Mouse (Mus musculus) right cerebral cortex, postnatal 36 days (tissue): ENCODE results near the gene Mif.
A peak's percentile ranks its signal among the peaks of the same experiment; 100 is the strongest.
"Not testable (repeated sequence)": the region's sequence is repeated elsewhere in the genome, so short reads cannot be mapped to it uniquely, and the experiment has no call there.

Experiments
- DNase-seq, 2 experiments: peaks; one replicate each; pipeline ENCODE4 v3.0.0; 2022; ENCODE audit warnings: low spot score in 2 of 2, mixed read lengths in 1 of 2

Mif gene

DNA sequence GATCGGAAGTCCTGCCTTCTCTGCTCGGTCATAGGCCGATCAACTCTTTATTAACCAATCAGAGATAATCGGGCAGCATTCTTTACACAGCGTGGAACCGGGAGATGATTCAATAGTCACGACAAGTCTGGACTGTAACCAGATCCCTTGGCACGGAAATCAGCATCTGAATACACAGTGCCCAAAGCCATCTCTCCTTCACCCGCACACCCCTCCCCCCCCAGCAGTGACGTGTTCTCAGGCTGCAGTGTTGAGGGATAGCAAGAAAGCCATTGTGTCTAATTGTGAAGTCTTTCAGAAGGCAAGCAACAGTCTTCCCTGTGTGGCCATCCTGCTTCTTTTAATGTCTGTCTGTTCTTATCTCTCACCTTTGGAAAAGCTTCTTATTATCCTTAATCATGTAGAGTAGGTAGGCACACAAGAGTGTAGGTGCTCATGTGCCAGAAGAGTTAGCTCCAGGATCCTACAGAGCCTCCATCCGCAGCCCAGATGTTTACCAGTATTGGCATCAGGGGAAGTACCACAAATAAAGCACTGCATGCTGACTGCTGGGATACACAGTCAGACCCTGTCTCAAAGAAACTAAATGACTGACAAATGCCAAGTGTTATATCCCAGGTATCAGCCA, 13.0 kb upstream of the Mif start:
- peak; percentile 63 to 70 for DNase-seq

DNA sequence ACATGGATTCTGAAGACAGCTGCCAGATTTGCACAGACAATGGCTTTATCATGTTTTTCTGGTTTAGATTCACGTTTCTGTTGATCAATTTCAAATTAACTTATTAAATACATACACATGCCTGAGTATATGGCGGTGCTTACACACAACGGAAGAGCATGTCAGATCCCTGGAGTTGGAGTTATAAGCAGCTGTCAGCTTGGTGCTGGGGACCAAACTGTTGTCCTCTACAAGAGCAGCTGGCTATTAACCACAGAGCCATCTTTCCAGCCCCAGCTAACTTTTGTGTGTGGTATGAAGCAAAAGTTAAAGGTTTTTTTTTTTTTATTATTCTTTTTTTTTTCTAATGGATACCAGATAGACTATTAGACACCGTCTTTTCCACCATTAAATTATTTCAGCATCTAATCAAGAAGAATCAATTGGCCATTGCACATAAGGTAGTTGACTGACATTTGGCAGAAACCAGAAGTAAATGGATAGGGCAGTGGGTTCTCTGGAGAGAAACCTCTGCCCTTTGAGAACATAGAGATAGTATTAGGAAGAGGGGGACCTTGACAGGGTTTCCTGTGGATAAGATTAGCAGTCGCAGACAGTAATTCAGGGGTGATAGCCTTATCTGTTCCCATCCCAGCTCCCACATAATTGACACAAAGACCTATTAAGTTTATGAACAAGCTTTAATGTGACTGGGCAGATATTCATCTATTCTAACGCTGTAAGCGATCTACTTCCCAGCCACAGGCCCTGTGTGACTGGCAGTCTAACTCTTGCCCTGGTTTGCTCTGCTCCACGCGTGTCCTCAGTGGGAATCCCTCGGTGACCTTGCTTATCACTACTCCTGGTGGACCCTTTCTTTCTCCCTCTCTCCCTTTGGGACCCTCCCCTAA, 12.2 kb upstream of the Mif start:
- no peak for DNase-seq

DNA sequence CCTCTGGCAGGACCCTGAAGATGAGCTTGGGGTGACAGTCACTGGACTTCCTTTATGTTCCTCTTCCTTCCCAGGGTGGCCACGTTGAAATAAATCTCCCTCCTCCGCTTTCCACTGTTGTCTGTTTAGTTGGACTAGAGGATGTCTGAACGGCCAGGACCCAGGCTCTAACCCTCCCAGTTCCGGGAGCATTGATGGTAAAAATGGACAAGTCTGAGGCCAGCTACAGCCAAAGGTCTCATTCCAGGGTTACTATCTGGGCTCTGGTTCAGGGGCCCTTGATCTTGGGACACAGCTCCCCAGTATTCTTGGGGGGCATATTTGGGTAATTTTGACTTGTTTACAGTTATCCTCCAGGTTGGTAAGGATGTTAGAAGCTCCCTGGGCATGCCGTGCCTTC, 1.5 kb upstream of the Mif start:
- DNase-seq: no peak

DNA sequence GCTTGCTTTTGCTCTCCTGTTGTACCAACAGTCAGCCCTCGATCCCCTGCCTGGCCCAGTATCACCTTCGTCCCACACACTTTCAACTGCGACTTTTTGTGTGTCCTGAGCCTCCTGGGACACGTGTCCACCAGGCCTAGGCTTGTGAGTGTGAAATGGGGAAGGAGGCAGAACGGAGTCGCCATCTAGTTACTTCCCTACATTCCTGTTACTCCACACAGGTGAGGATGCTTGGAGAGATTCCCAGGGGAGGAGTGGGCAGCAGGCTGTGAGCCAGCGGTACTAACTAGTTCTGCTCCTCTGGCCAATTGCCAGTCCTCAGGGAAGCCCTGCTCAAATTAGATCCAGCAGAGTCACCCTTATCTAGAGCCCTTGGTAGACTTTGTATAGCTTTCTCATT, 706 bp upstream of the Mif start:
- DNase-seq: no peak

DNA sequence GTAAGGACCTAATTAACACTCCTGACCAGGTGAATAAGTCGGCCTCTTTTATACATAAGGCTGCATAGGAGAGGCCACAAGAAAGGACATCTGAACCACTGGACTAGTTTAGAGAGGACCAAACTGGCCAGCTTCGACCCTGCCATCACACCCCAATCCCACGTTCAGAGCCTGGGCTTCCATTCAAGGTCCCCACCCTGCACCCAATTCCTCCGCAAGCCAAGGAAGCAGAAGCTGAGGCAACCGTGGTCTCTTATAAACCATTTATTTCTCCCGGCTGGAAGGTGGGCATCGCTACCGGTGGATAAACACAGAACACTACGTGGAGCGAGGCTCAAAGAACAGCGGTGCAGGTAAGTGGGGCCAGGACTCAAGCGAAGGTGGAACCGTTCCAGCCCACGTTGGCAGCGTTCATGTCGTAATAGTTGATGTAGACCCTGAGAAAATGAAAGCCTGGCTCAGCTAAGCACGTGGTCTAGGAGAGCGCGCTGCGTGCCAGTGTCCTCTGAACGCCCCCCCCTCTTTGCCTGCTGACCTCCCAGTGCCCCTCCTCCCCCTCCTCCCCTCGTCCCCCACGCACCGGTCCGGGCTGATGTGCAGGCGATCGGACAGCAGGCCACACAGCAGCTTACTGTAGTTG, 813 bp downstream of the Mif start:
- DNase-seq: peak in 1 of 2 experiments; percentile 41

DNA sequence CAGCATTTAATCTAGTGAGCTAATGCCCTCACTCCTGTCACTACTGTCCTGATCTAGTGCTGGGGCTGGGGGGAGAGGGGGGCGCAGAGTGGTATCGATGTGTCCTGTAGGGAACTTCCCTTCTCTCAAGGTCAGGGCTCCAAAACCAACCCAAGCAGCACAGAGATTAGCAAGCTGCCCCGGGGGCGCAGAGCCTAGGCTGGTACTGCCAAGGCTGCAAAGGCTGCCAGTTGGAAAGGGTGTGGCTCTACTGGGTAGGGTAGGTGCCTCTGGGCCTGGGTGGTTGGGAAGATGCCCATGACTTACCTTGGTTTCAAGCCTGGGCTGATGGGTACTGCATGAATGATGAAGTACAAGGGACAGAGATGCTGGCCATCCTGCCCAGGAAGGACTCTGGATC, 2.4 kb downstream of the Mif start:
- no peak for DNase-seq

DNA sequence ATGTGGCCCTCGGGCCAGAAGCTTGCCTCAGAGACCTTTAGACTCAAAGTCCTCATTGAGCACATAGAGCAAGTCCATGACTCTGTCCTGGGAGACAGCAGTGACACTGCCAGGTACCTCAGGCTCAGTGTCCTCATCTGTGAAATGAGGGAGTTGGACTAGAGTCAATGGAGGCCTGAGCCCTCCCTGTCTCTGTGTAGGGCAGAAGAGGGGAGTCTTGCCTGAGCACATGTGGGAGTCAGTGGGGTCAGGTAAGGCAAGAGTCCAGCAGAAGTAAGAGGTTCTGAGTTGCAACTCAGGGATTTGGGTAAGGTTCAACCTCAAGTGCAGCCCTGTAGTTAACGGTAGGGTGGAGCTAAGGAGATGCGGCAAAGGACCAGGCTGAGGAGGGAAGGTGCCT, 3.1 kb downstream of the Mif start:
- DNase-seq: no peak

DNA sequence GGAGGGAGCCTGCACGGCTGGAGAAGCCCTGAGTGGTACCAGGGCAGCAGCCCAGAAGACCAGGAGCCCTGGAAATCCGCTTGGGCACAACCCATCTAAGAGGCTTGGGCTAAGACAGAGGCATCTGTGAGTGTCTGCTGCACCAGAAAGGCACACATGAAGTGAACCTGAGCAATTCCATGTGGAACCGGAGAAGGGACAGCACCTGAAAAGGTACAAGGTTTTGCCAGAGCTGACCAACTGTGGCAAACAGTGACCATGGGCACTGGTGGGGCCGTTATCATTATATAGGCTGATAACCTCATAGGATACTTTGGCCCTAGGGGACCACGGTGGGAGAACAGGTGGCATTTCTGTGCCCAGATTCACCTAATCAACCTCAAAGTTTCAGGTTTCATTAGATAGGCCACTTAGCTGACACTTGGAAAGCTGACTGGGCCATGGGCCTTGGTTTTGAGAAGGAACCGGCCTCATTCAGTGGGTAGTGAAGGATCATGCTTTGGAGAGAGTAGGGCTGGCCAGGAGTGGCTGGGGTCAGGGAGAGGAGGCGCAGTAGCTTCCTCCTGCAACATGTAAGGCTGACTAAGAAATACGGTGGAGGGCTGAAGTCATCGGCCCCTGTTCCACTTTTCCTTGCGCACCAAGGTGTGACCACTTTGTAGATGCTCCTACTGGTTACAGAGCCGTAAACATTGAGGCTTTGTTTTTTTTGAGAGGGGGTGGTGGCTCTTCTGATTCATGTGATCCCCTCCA, 3.7 kb downstream of the Mif start:
- no peak for DNase-seq

DNA sequence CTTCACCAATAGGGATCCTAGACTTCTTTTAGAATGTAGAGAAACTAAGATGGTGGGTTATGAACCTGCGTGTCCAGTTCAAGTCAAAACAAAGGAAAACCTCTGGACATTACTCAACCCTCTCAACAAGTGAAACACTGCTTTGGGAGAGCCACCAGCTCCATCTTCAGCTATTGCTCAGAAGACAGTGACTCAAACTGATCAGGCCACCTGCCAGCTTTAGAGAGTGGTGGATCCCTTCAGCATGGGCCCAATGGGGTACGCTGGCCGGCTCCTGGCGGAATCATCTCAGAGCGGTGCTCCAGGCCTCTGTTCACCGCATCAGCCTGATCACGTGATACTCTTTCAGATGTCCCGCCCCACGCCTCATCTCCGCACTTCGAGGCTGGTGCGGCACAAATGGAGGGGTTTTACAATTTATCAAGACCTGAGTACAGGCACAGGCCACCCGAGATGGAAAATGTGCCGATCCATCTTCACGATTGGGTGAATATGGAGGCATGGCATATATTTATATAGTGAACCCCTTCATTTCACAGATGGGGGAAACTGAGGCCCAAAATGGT, 4.5 kb downstream of the Mif start:
- DNase-seq: no peak

DNA sequence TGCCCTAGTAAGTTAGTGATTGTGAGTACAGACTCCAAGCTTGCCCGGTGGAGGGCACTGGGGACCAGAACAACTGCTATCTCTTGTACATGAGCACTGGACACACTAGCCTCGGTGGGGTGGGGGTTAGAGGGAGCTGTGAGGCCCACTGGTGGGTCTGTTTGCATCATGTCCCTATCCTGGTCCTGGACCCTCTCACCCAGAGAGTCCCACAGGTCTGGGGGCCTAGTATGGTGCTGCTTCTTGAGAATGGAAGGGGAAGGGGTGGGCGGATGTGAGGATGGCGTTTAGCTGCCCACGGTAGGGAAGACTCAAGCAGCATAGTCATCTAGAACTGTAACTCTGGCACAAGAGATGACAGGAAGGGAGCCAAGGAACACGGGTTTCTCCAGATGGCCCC, 5.2 kb downstream of the Mif start:
- no peak for DNase-seq

DNA sequence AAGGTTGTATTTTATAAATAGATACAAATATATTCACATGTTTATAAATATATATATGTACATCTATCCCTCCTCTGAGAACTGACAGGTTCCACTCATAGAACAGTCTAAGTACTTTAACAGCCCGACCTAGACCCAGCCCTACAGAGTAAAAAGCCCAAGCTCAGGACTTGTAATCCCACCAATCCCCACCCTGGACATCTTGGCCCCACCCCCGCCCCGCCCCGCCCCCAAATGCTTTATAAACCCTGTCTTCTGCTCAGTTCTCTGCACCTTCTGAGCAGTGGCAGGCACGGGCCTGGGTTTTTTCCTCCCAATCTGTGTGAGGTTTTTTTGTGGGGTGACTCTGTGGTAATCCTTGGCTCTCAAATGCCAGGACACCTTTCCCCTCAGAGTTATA, 5.9 kb downstream of the Mif start:
- no peak for DNase-seq

DNA sequence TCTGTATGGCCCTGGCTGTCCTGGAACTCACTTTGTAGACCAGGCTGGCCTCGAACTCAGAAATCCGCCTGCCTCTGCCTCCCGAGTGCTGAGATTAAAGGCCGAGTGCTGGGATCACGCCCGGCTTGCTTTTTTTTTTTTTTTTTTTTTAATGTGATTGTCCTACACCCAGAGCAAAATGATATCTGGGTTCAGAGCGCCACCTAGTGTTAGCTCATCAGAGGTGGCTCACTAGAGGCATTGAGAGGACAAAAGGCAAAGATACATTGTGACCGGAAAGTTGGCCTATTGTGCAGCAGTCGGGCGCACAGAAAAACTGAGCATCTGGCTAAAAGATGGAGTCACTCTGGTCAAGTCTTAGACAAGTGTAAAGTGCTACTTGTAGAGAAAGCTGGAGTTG, 6.6 kb downstream of the Mif start:
- DNase-seq: peak; percentile 67 to 72

DNA sequence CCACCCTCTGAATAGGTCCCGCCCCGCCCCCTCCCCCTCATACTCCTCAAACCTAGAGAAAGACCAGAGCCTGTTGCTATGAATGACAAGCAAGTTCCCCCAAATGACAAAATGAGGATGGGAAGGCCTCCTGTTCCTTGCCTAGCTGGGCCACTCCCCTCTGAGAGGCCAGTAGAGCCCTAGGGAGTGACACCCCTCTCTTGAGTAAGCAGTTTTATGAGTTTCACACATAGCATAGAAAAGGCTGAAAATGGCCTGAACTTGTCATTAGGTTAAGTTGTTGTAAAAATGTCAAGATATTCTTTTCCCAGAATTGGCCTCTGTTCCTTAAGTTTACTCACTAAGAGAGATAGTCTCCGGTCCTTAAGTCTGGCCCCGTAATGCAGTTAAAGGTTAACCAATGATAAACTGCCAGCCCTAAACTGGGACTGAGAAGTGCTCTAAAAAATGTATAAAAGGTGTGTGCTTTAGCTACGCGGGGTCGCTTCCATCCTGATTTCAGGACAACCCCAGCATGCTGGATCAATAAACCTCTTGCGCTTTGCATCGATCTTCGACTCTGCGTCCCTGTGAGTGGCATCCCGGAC, 7.4 kb downstream of the Mif start:
- no peak for DNase-seq

DNA sequence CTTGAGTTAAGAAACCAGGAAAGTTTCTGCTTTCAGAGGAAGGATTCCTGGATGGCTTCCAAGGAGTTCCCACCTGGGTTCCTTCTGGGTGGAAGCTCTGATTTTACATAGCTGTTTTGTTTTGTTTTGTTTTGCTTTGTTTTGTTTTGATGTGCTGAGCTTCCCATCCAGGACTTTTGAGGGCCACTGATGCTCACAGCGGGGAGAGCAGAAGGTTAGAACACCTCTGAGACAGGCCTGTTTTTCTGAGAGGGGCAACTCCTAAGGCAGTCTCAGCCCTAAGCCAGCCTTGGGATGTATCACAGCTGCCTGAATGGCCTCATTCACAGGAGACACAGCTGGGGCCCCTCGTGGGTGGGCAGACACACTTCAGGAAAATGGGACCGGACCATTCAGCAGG, 8.4 kb downstream of the Mif start:
- no peak for DNase-seq

DNA sequence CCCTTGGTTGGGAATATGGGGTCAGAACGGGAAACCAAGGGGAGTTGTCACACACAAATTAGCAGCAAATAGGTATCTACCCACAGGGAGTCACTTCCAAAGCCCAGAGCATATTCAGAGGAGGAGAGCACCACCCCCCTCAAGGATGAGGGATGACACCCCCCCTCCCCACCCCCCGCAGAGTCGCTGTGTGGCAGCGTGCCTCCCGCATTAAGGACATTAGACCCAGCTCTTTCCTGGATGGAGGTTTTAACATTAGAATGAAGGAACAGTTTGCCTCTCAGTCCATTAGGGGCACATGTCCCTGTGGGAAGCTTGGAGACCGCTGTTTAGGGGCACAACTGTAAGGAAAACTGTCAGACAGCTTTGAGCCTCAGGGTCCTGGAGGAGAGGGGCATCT, 9.0 kb downstream of the Mif start:
- no peak for DNase-seq

DNA sequence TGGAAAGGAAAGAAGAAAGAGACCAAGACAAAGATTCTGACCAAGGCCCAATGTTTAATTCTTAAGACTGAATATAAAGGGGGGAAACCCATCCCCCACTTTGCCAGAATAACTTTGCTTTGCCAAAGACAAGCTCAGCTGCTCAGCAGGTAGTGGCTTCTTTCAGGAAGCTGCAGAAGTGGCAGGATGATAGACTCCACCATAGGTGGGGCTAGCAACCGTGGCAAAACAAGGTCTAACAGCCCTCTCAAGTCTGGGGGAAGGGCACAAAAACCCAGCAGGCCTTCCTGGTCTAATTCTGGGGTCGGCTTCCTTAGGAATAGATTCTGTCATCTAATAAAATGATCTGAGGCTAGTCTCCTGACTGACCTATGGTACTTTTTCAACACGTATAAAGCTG, 11.7 kb downstream of the Mif start:
- DNase-seq: no peak

DNA sequence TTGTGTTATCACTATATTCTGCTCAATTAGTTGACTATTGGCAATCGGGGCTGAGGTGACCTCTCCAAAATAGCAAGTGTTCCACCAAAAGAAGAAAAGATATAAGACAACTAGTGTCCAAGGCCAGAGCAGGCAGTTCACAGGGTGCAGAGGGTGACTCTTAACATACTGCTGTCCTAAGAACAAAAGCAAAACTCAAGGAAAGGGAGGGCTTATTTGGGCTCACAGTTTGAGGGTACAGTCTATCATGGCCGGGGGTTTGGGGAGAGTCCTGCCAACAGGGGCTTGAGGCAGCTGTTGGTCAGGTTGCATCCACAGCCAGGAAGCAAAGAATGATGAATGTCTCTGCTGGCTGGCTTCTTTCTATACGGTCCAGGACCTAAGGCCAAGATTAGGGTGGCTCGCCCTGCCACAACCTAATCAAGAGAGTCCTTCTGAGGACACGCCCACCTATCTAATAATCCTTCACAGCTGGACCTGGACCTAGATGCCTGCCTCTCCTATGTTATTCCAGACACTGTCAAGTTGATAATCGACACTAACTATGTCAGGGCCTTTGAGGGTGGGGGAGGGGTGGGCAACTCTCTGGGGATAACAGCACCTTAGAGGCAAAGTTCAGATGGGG, 14.6 kb downstream of the Mif start:
- DNase-seq: no peak

DNA sequence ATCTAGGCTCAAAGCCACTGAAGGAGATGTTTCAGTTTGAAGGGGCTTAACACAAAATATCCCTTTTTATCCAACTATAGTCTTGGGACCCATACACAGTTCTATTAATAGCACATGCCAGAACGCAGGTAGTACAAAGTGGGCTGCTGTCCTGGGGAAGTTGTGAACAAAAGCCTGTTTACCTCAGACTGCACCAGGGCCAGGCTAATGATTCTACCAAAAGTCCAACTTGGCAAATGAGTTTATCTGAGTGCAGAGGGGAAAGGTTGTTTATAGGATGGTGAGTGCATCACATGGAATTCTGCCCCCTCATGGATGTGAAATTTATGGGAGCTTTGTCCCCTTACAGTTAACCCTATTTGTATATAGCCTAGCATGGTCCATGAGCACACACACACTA, 15.2 kb downstream of the Mif start:
- no peak for DNase-seq

DNA sequence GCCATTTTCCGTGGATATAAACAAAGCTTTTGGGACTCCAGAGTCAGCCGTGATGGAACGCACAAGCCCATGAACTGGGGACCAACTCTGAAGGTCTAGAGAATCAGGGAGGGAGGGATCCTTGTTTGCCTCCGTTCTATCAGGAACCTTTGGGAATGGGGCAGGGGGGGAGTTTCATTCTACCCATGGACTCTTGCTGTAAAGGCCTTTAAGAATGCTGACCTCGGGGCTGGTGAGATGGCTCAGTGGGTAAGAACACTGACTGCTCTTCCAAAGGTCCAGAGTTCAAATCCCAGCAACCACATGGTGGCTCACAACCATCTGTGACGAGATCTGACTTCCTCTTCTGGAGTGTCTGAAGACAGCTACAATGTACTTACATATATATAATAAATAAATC, 16.1 kb downstream of the Mif start:
- not testable (repeated sequence) for DNase-seq

DNA sequence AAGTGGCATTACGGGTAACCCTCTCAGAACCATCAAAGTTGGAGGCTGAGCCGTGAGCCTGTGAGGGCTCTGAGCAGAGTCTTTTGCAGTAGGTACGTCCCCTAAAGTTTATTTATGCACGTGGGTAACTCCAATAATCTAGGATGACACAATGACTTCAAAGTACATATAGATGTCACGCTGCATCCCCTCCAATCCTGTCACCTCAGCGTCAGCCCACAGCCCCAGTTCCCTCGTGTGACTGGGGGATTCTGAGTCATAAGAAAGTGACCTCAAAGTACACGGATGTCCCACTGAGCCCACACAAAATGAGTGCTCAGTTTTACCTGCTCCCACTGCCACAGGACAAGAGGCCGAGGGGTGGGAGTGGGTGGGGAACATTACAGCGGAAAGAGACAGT, 20.9 kb downstream of the Mif start:
- DNase-seq: no peak

DNA sequence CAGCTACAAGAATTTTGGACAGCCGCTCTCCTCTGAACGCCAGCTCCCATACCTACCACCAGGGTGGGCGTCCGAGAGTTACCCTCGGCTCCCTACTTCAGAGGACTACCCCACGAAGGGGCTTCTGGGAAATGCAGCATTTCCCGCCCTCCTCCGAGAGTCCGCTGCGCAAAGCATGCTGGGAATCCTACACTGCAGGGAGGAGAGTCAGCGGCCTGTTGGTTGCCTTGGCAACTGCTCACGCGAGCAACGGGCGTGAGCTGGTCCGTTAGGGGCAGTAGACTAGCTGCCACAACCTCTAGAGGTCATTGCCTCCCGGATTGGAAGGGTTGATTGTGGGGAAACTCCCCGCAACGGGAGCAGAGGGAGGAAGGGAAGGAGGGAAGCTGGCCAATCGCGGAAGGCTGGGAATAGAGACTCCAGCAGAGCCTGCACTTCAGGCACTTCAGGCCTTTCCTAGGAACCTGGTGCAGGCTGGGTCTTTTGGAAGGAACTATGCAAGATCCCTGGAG, 22.7 kb downstream of the Mif start, which contains the start of gene Gstt2:
Gene Gstt2, minus strand, starts transcription at position 177 of the 512 bp plus-strand sequence.
- DNase-seq: peak; percentile 87 to 89
